Mouse (Mus musculus): Measurements from ENCODE around the gene Smim4. TPM values are rescaled to one million over a fixed set of nuclear protein-coding genes. Genes with fewer than 3 reads are reported as not detected.

Gene Smim4
- polyA plus RNA-seq, 1 experiment = 17.1 TPM

DNA sequence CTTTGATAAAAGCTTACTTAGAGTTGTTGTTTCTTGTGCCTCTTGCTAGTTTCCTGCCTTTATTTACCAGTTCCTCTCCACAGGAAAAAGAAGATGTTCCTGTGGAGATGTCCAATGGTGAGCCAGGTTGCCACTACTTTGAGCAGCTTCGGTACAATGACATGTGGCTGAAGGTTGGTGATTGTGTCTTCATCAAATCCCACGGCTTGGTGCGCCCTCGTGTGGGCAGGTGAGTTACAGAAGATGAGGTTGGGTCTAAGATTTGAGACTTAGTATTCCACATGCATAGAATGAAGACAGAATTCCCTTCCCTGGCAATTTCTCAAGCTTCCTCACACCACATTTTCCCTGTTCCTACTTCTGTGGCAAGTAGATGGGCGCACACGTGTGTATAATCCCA, 41.3 kb downstream of the Smim4 start:
- Histone ChIP-seq H3K27ac (ENCODE audit: insufficient read depth, low read length) (no peak overlapping the region), H3K9me3 (replicated peaks; ENCODE audit: control insufficient read depth, insufficient read depth, low read length, poor library complexity, severe bottlenecking) (no peaks in the 10 kb centered on the region), H3K4me1 (ENCODE audit: control insufficient read depth, insufficient read depth, low read length) (no peaks in the 10 kb centered on the region), H3K27me3 (ENCODE audit: control insufficient read depth, insufficient read depth, low read length, poor library complexity, severe bottlenecking) (no peaks in the 10 kb centered on the region), H3K9ac (ENCODE audit: low read depth, poor library complexity, severe bottlenecking) (no peak overlapping the region), H3K36me3 (ENCODE audit: control insufficient read depth, insufficient read depth, low read length, poor library complexity, severe bottlenecking) (peaks cover 19% of the 10 kb centered on the region), H3K4me3 (ENCODE audit: low read depth, low read length) (no peak overlapping the region)
- peak; percentile 87 for TF ChIP-seq CTCF (IDR thresholded peaks at IDR 0.05; ENCODE audit: low read depth, low read length)
- no peak for TF ChIP-seq POLR2A (IDR thresholded peaks at IDR 0.05; ENCODE audit: insufficient read depth, low read length)

GRCm38 (mm10) chr14:31081147-31081546, 47.6 kb downstream of the Smim4 start:
- no peak for TF ChIP-seq EP300 (IDR thresholded peaks at IDR 0.05; ENCODE audit: insufficient read depth, low read depth, low read length)
- TF ChIP-seq POLR2A (IDR thresholded peaks at IDR 0.05; ENCODE audit: insufficient read depth, low read length) = no peak
- TF ChIP-seq CTCF (IDR thresholded peaks at IDR 0.05; ENCODE audit: low read depth, low read length) = no peak

GRCm38 (mm10) chr14:31079313-31080028, 49.3 kb downstream of the Smim4 start:
- Histone ChIP-seq H3K4me3 (ENCODE audit: low read depth, low read length) (no peak overlapping the region), H3K4me1 (ENCODE audit: control insufficient read depth, insufficient read depth, low read length) (no peaks in the 10 kb centered on the region), H3K27me3 (ENCODE audit: control insufficient read depth, insufficient read depth, low read length, poor library complexity, severe bottlenecking) (no peaks in the 10 kb centered on the region), H3K36me3 (ENCODE audit: control insufficient read depth, insufficient read depth, low read length, poor library complexity, severe bottlenecking) (peaks cover 18% of the 10 kb centered on the region), H3K9me3 (replicated peaks; ENCODE audit: control insufficient read depth, insufficient read depth, low read length, poor library complexity, severe bottlenecking) (0 out of 2 replicates have a peak, but pooled peaks cover 3% of the 10 kb centered on the region), H3K9ac (ENCODE audit: low read depth, poor library complexity, severe bottlenecking) (no peak overlapping the region), H3K27ac (ENCODE audit: insufficient read depth, low read length) (no peak overlapping the region)
- TF ChIP-seq EP300 (IDR thresholded peaks at IDR 0.05; ENCODE audit: insufficient read depth, low read depth, low read length) (no peak), POLR2A (IDR thresholded peaks at IDR 0.05; ENCODE audit: insufficient read depth, low read length) (no peak), CTCF (IDR thresholded peaks at IDR 0.05; ENCODE audit: low read depth, low read length) (no peak)

More at GRCm38 (mm10) chr14:31081147-31081546, 47.6 kb downstream of the Smim4 start:
- no peaks in the 10 kb centered on the region for H3K27me3 ChIP-seq (ENCODE audit: control insufficient read depth, insufficient read depth, low read length, poor library complexity, severe bottlenecking)
- H3K4me1 ChIP-seq (ENCODE audit: control insufficient read depth, insufficient read depth, low read length) = no peaks in the 10 kb centered on the region
- H3K9me3 ChIP-seq (replicated peaks; ENCODE audit: control insufficient read depth, insufficient read depth, low read length, poor library complexity, severe bottlenecking) = 0 out of 2 replicates have a peak, but pooled peaks cover 3% of the 10 kb centered on the region
- no peak overlapping the region for H3K4me3 ChIP-seq (ENCODE audit: low read depth, low read length)
- H3K36me3 ChIP-seq (ENCODE audit: control insufficient read depth, insufficient read depth, low read length, poor library complexity, severe bottlenecking) = peaks cover 18% of the 10 kb centered on the region
- H3K9ac ChIP-seq (ENCODE audit: low read depth, poor library complexity, severe bottlenecking) = no peak overlapping the region
- H3K27ac ChIP-seq (ENCODE audit: insufficient read depth, low read length) = 0 out of 2 replicates have a peak overlapping the region, but pooled peaks have one; percentile 44

GRCm38 (mm10) chr14:31078597-31079208, 50.1 kb downstream of the Smim4 start:
- Histone ChIP-seq H3K36me3 (ENCODE audit: control insufficient read depth, insufficient read depth, low read length, poor library complexity, severe bottlenecking) (peaks cover 18% of the 10 kb centered on the region), H3K4me3 (ENCODE audit: low read depth, low read length) (no peak overlapping the region), H3K4me1 (ENCODE audit: control insufficient read depth, insufficient read depth, low read length) (no peaks in the 10 kb centered on the region), H3K9ac (ENCODE audit: low read depth, poor library complexity, severe bottlenecking) (no peak overlapping the region), H3K27me3 (ENCODE audit: control insufficient read depth, insufficient read depth, low read length, poor library complexity, severe bottlenecking) (no peaks in the 10 kb centered on the region), H3K9me3 (replicated peaks; ENCODE audit: control insufficient read depth, insufficient read depth, low read length, poor library complexity, severe bottlenecking) (0 out of 2 replicates have a peak, but pooled peaks cover 3% of the 10 kb centered on the region), H3K27ac (ENCODE audit: insufficient read depth, low read length) (no peak overlapping the region)
- TF ChIP-seq POLR2A (IDR thresholded peaks at IDR 0.05; ENCODE audit: insufficient read depth, low read length) = no peak
- TF ChIP-seq EP300 (IDR thresholded peaks at IDR 0.05; ENCODE audit: insufficient read depth, low read depth, low read length) = no peak
- no peak for TF ChIP-seq CTCF (IDR thresholded peaks at IDR 0.05; ENCODE audit: low read depth, low read length)

- no peak for TF ChIP-seq EP300 (IDR thresholded peaks at IDR 0.05; ENCODE audit: insufficient read depth, low read depth, low read length)
- TF ChIP-seq CTCF (IDR thresholded peaks at IDR 0.05; ENCODE audit: low read depth, low read length) = no peak
- no peak for TF ChIP-seq POLR2A (IDR thresholded peaks at IDR 0.05; ENCODE audit: insufficient read depth, low read length)
- no peak overlapping the region for H3K27ac ChIP-seq (ENCODE audit: insufficient read depth, low read length)
- H3K9ac ChIP-seq (ENCODE audit: low read depth, poor library complexity, severe bottlenecking) = no peak overlapping the region
- H3K4me3 ChIP-seq (ENCODE audit: low read depth, low read length) = no peak overlapping the region
- H3K4me1 ChIP-seq (ENCODE audit: control insufficient read depth, insufficient read depth, low read length) = no peaks in the 10 kb centered on the region
- H3K27me3 ChIP-seq (ENCODE audit: control insufficient read depth, insufficient read depth, low read length, poor library complexity, severe bottlenecking) = no peaks in the 10 kb centered on the region
- no peaks in the 10 kb centered on the region for H3K9me3 ChIP-seq (replicated peaks; ENCODE audit: control insufficient read depth, insufficient read depth, low read length, poor library complexity, severe bottlenecking)
- peaks cover 26% of the 10 kb centered on the region for H3K36me3 ChIP-seq (ENCODE audit: control insufficient read depth, insufficient read depth, low read length, poor library complexity, severe bottlenecking)
These were observed 59.5 kb downstream of the Smim4 start for GRCm38 (mm10) chr14:31069086-31069733.
